Mouse (Mus musculus): ENCODE measurements around the gene Sdhc.

- TF ChIP-seq POLR2AphosphoS5 (IDR thresholded peaks at IDR 0.05; ENCODE audit: insufficient replicate concordance, low read depth, low read length) (no peak), CTCF (IDR thresholded peaks at IDR 0.05; ENCODE audit: low read depth, low read length) (no peak), TAL1 (conservative IDR thresholded peaks at IDR 0.05; ENCODE audit: low read depth, low read length) (no peak), GATA1 (IDR thresholded peaks at IDR 0.05; ENCODE audit: borderline replicate concordance, low read length) (no peak)
Measured at GRCm38 (mm10) chr1:171094424-171094823, 56.0 kb downstream of the Sdhc start.

Measured in G1E (cell line).